Mouse (Mus musculus): Measurements from ENCODE around the gene Psmd9. TPM values are rescaled to one million over a fixed set of nuclear protein-coding genes. Genes with fewer than 3 reads are reported as not detected.

Psmd9 gene
- polyA plus RNA-seq, 1 experiment, result 30.6 TPM

DNA sequence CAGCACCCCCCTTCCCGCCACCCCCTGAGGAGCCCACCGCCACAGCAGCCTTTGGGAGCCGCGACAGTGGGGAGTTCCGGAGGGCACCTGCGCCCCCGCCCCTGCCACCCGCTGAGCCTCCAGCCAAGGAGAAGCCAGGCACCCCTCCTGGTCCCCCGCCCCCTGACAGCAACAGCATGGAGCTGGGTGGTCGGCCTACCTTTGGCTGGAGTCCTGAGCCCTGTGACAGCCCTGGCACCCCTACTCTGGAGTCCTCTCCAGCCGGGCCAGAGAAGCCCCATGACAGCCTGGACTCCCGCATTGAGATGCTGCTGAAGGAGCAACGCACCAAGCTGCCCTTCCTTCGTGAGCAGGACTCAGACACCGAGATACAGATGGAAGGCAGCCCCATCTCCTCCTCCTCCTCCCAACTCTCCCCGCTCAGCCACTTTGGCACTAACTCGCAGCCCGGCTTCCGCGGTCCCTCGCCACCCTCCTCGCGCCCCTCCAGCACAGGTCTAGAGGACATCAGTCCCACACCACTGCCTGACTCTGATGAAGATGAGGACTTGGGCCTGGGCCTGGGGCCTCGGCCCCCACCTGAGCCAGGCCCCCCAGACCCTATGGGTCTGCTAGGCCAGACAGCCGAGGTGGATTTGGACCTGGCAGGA is 21.0 kb upstream of the Psmd9 start:
- Histone ChIP-seq H3ac (ENCODE audit: control insufficient read depth, insufficient read length) (no peak overlapping the region), H3K36me3 (ENCODE audit: control insufficient read depth, insufficient read depth) (peaks cover 10% of the 10 kb centered on the region), H3K4me2 (ENCODE audit: low read depth) (no peak overlapping the region)

DNA sequence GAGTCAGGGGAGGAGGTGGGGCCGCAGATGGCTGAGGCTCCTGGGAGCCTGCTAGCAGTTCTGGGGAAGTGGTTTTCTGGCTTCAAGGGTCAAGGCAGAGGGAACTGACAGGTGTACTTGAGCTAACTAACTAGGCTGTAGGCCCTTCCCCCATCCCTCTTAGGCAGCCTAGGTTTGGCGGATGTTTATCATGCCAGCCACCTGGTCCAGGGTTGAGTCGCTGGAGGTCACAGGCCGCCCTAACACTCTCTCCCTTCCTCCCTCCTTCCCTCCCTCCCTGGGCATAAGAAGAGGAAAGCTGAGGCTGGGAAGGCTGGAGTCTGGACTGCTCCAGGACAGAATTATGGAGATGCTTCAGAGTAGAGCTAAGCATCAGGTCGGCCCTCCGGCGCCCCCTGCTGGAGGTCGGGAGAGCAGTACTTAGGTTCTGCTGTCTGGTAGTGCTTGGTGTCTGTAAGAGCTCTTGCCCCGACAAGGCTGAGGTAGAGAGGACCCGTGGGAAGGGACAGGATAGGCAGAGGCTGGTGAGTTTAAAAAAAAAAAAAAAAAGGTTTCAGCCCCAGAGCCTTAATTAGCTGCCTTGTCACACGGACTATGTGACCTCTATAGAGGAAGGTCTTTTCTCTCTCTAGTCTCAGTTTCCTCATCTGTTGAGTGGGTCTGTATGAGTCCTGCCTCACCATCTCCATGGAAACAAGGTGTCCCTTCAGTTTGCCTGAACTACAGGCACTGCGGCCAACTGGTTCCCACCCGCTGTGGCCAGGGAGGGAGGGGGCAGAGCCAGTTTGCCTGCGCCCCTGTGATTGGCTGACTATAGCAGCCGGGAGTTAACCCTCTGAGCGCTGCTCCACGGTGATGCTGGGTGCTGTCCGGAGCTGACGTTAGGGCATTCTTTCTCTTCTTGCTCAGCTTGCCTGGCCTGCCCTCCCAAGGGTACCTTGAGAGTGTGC is 19.5 kb upstream of the Psmd9 start:
- H3K79me2 ChIP-seq (ENCODE audit: control insufficient read depth, insufficient read depth), result peaks cover 25% of the 10 kb centered on the region

More for the DNA sequence above, 21.0 kb upstream of the Psmd9 start:
- TF ChIP-seq REST (IDR thresholded peaks at IDR 0.05; ENCODE audit: insufficient read depth, insufficient read length) (no peak), MYOD1 (IDR thresholded peaks at IDR 0.05; ENCODE audit: control insufficient read depth in 1 of 3, insufficient read length in 2 of 3, low read depth in 2 of 3) (no peak)
- Histone ChIP-seq H3K27me3 (ENCODE audit: control insufficient read depth, insufficient read depth, insufficient read length) (no peaks in the 10 kb centered on the region), H3K4me3 (no peak overlapping the region), H3K79me2 (ENCODE audit: control insufficient read depth, insufficient read depth) (peaks cover 41% of the 10 kb centered on the region)

DNA sequence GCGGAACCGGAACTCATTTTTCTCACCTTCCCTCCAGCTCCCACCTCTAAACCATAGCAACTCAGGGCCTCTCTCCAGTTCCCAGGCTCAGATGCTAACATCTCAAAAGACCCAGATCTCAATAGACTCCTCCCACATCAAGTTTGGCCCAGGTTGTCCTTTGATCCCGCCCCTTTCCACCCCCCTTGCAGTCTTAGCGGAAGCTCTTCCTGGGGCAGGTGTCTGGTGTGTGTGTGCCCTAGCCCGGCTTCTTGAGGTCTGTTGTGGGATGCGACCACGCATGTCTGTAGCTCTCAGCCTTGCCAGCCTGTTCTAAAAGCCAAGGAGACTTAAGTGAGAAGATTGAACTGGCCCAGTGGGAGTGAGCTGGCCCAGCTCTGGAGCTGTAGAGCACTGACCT is 18.6 kb upstream of the Psmd9 start:
- no peak for TF ChIP-seq POLR2AphosphoS2 (IDR thresholded peaks at IDR 0.05; ENCODE audit: insufficient read length, low read depth)
- TF ChIP-seq MYOG (IDR thresholded peaks at IDR 0.05; ENCODE audit: control insufficient read depth in 1 of 3, insufficient read depth in 1 of 3, insufficient read length in 2 of 3, low read depth in 2 of 3), result no peak
- TF ChIP-seq MYOD1 (IDR thresholded peaks at IDR 0.05; ENCODE audit: control insufficient read depth in 1 of 3, insufficient read length in 2 of 3, low read depth in 2 of 3), result no peak
- no peak for TF ChIP-seq TCF3 (IDR thresholded peaks at IDR 0.05; ENCODE audit: insufficient read length, low read depth)
- TF ChIP-seq TCF12 (IDR thresholded peaks at IDR 0.05; ENCODE audit: insufficient read depth, poor library complexity, severe bottlenecking), result no peak
- no peak for TF ChIP-seq MAX (IDR thresholded peaks at IDR 0.05; ENCODE audit: low read depth)
- no peak for TF ChIP-seq USF1 (IDR thresholded peaks at IDR 0.05; ENCODE audit: low read depth)
- no peak for TF ChIP-seq E2F4 (IDR thresholded peaks at IDR 0.05; ENCODE audit: insufficient read depth)
- no peak for TF ChIP-seq SRF (IDR thresholded peaks at IDR 0.05; ENCODE audit: control insufficient read depth, insufficient read length, low read depth)
- no peak for TF ChIP-seq REST (IDR thresholded peaks at IDR 0.05; ENCODE audit: insufficient read depth, insufficient read length)
- no peak for TF ChIP-seq CEBPB (IDR thresholded peaks at IDR 0.05; ENCODE audit: insufficient read depth, poor library complexity, severe bottlenecking)
- TF ChIP-seq POLR2A (IDR thresholded peaks at IDR 0.05; ENCODE audit: insufficient read length, low read depth), result no peak
- Histone ChIP-seq H3K4me2 (ENCODE audit: low read depth) (peak overlapping the region; percentile 69), H3K79me2 (ENCODE audit: control insufficient read depth, insufficient read depth) (peaks cover 19% of the 10 kb centered on the region)

More for the DNA sequence above, 19.5 kb upstream of the Psmd9 start:
- no peaks in the 10 kb centered on the region for H3K27me3 ChIP-seq (ENCODE audit: control insufficient read depth, insufficient read depth, insufficient read length)
- peaks cover 14% of the 10 kb centered on the region for H3K36me3 ChIP-seq (ENCODE audit: control insufficient read depth, insufficient read depth)
- peak; percentile 33 for TF ChIP-seq POLR2A (IDR thresholded peaks at IDR 0.05; ENCODE audit: insufficient read length, low read depth)
- peak in 1 of 3 experiments; percentile 32 for TF ChIP-seq MYOG (IDR thresholded peaks at IDR 0.05; ENCODE audit: control insufficient read depth in 1 of 3, insufficient read depth in 1 of 3, insufficient read length in 2 of 3, low read depth in 2 of 3)
- peak in 1 of 3 experiments; percentile 41 for TF ChIP-seq MYOD1 (IDR thresholded peaks at IDR 0.05; ENCODE audit: control insufficient read depth in 1 of 3, insufficient read length in 2 of 3, low read depth in 2 of 3)
- no peak for TF ChIP-seq MAX (IDR thresholded peaks at IDR 0.05; ENCODE audit: low read depth)
- no peak for TF ChIP-seq TCF3 (IDR thresholded peaks at IDR 0.05; ENCODE audit: insufficient read length, low read depth)
- peak overlapping the region; percentile 10 for H3K4me3 ChIP-seq
- H3ac ChIP-seq (ENCODE audit: control insufficient read depth, insufficient read length), result no peak overlapping the region
- H3K4me2 ChIP-seq (ENCODE audit: low read depth), result peak overlapping the region; percentile 69

DNA sequence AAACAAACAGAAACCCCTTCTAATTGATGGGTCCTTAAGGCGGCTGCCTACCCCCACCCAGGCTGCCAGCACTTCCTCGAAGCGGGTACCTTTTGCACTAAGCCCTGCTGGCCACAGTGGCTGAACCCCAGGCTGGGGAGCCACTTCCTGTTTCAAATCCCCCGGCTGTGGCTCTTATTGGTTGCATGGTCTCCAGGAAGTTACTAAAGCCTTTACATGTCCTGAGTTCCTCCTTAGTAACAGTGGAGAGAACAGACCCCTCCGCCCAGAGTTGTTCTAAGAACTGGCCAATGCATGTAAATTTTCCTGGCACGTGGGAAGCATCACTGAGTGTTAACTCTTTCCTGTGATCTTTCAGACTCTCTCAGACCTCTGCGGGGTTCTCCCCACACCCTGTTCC is 18.1 kb upstream of the Psmd9 start:
- Histone ChIP-seq H3K4me2 (ENCODE audit: low read depth) (no peak overlapping the region), H3ac (ENCODE audit: control insufficient read depth, insufficient read length) (no peak overlapping the region), H3K79me2 (ENCODE audit: control insufficient read depth, insufficient read depth) (peaks cover 19% of the 10 kb centered on the region), H3K4me3 (no peak overlapping the region), H3K36me3 (ENCODE audit: control insufficient read depth, insufficient read depth) (peaks cover 12% of the 10 kb centered on the region), H3K27me3 (ENCODE audit: control insufficient read depth, insufficient read depth, insufficient read length) (no peaks in the 10 kb centered on the region)
- TF ChIP-seq TCF3 (IDR thresholded peaks at IDR 0.05; ENCODE audit: insufficient read length, low read depth) (no peak), POLR2A (IDR thresholded peaks at IDR 0.05; ENCODE audit: insufficient read length, low read depth) (no peak), E2F4 (IDR thresholded peaks at IDR 0.05; ENCODE audit: insufficient read depth) (no peak), MAX (IDR thresholded peaks at IDR 0.05; ENCODE audit: low read depth) (no peak), MYOG (IDR thresholded peaks at IDR 0.05; ENCODE audit: control insufficient read depth in 1 of 3, insufficient read depth in 1 of 3, insufficient read length in 2 of 3, low read depth in 2 of 3) (no peak), TCF12 (IDR thresholded peaks at IDR 0.05; ENCODE audit: insufficient read depth, poor library complexity, severe bottlenecking) (no peak)

More for the DNA sequence above, 18.6 kb upstream of the Psmd9 start:
- H3ac ChIP-seq (ENCODE audit: control insufficient read depth, insufficient read length), result no peak overlapping the region
- H3K27me3 ChIP-seq (ENCODE audit: control insufficient read depth, insufficient read depth, insufficient read length), result no peaks in the 10 kb centered on the region
- peak overlapping the region; percentile 10 for H3K4me3 ChIP-seq
- peaks cover 12% of the 10 kb centered on the region for H3K36me3 ChIP-seq (ENCODE audit: control insufficient read depth, insufficient read depth)
